Mouse (Mus musculus) mouse trophoblast stem cell (cell line): ENCODE results near the gene Pear1.

ENCODE experiments used
- in situ Hi-C, 2 experiments: fragments of 300-500 bp; cut with MseI, MboI; formaldehyde crosslinking; loops; 2 replicates in 1 of 2; 3 replicates in 1 of 2; pipeline ENCODE4 v1.15.1; 2025

The Pear1 gene

GRCm38 (mm10) chr3:87733098-87733497, 91.0 kb downstream of the Pear1 start:
- in situ Hi-C loops = no loop called here

- in situ Hi-C loops = no loop called here
These were observed 95.4 kb downstream of the Pear1 start for GRCm38 (mm10) chr3:87728696-87729095.

GRCm38 (mm10) chr3:87726191-87726590, 97.9 kb downstream of the Pear1 start:
- in situ Hi-C loops = no loop called here

- in situ Hi-C loops = no loop called here
These were observed 98.5 kb downstream of the Pear1 start for GRCm38 (mm10) chr3:87725396-87726160.

- in situ Hi-C loops = no loop called here
These were observed 99.5 kb downstream of the Pear1 start for GRCm38 (mm10) chr3:87724556-87724955.

GRCm38 (mm10) chr3:87718525-87718924, 105.6 kb downstream of the Pear1 start:
- in situ Hi-C loops = no loop called here
